Mouse (Mus musculus): Measurements from ENCODE around the gene Mc1r. TPM values are rescaled to one million over a fixed set of nuclear protein-coding genes. Genes with fewer than 3 reads are reported as not detected.
"Not testable (repeated sequence)": the region's sequence is repeated elsewhere in the genome, so short reads cannot be mapped to it uniquely, and the experiment has no call there.

Gene Mc1r
- polyA plus RNA-seq, 1 experiment from 2014 or later, result not detected

DNA sequence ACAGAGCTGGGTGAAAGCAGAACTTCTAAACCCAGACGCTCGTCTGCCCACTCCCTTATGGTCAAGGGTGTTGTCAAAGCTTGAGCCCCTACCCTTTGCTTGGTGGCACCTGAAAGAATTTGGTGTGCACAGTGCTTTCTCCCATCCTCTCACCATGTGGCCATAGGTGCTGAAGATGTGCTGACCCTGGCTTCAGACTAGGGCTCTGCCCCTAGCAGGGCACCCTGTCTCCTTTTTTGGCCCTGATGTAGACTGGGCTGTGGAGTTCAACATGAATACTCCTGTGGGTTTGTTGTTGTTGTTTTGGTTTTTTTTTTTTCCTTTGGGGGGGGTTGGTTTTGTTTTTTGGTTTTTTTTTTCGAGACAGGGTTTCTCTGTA, 15.9 kb downstream of the Mc1r start:
- Histone ChIP-seq H3K4me2 (peak overlapping the region; percentile 66; the same call in 1 of the 2 replicates), H3K36me3 (no peaks in the 10 kb centered on the region), H3K27ac (ENCODE audit: poor library complexity, severe bottlenecking) (no peak overlapping the region), H3K27me3 (replicated peaks) (peaks cover 16% of the 10 kb centered on the region), H3K4me3 (no peak overlapping the region), H3K4me1 (replicated peaks) (peaks cover 4% of the 10 kb centered on the region; the same call in 1 of the 2 replicates), H3K9me3 (replicated peaks) (peaks cover 15% of the 10 kb centered on the region), H3K9ac (no peak overlapping the region)
- WGBS, result 9% methylated on average over 3 of the region's 3 CpGs
- ATAC-seq (ENCODE audit: insufficient number of reproducible peaks, low FRiP score), result no peak

DNA sequence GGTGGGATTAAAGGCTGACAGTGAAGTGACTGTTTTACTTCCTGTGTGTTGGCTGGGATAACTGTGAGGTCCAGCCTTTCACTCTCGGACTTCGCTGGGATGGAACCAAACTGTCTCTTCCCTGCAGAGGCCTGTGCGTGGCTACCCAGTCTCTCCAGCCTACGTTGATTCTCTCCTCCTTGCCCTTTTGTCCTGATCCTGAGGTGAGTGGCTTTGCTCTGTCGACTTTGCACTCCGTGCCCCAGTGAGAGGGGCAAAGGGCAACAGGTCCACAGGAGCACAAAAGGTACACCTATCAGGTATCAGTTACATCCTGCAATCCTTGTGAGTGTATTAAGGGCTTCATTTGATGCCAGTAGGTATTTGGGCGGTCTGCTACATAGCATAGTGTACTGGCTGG, 16.5 kb downstream of the Mc1r start, which contains the start of gene Def8:
Def8 (plus strand) TSS at position 87 of the 400 bp plus-strand sequence.
- H3K4me3 ChIP-seq, result peak within 1 kb of the TSS; percentile 37
- H3K9me3 ChIP-seq (replicated peaks), result peaks cover 22% of the 10 kb centered on the region
- peak within 1 kb of the TSS; percentile 66 for H3K4me2 ChIP-seq
- peak within 1 kb of the TSS; percentile 49; the same call in 1 of the 2 replicates for H3K9ac ChIP-seq
- peaks cover 4% of the 10 kb centered on the region; the same call in 1 of the 2 replicates for H3K4me1 ChIP-seq (replicated peaks)
- WGBS, result 71% methylated on average over 7 of the region's 7 CpGs
- peaks cover 16% of the 10 kb centered on the region for H3K27me3 ChIP-seq (replicated peaks)
- H3K27ac ChIP-seq (ENCODE audit: poor library complexity, severe bottlenecking), result no peak within 1 kb of the TSS
- no peaks in the 10 kb centered on the region for H3K36me3 ChIP-seq
- ATAC-seq (ENCODE audit: insufficient number of reproducible peaks, low FRiP score), result no peak

- Histone ChIP-seq H3K9me3 (replicated peaks) (peaks cover 50% of the 10 kb centered on the region), H3K27ac (ENCODE audit: poor library complexity, severe bottlenecking) (no peak overlapping the region), H3K4me1 (replicated peaks) (peaks cover 4% of the 10 kb centered on the region; the same call in 1 of the 2 replicates), H3K27me3 (replicated peaks) (no peaks in the 10 kb centered on the region), H3K4me2 (no peak overlapping the region), H3K4me3 (no peak overlapping the region), H3K36me3 (no peaks in the 10 kb centered on the region), H3K9ac (no peak overlapping the region)
- WGBS, result 93% methylated on average over 27 of the region's 27 CpGs
- no peak for ATAC-seq (ENCODE audit: insufficient number of reproducible peaks, low FRiP score)
Observed at GRCm38 (mm10) chr8:123426511-123427509, 19.9 kb downstream of the Mc1r start.

DNA sequence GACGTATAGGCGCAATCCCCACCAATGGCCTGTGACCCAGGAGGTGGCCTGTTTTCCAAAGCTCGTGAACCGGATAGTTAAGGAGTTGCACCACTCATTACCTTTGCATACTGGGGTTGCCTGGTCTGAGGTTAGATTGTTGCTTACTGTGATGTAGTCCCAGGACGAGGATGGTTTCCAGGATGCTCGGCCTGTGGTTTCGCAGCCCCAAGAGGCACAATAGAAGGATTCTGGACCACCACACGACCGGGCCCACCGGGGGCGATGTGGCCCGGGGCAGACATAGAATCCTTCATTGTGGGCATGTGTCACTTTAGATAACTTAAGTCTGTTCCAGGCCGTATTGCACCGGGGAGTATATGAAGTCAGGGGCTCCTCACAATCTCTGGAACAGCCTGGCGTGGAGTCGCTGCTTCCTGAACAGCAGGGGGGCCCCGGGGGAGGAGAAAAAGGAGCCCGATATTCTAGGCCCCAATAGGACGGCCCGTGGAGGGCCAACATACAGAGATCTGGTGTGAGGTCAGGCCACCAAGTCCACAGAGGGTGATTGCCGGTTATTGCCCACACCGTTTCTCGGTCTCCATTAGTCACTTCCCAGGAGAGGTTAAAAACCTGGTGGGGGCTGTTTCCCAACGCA, 20.9 kb downstream of the Mc1r start:
- WGBS, result 93% methylated on average over 24 of the region's 24 CpGs
- Histone ChIP-seq H3K4me1 (replicated peaks) (no peaks in the 10 kb centered on the region), H3K27me3 (replicated peaks) (no peaks in the 10 kb centered on the region), H3K27ac (ENCODE audit: poor library complexity, severe bottlenecking) (no peak overlapping the region), H3K9ac (no peak overlapping the region), H3K36me3 (no peaks in the 10 kb centered on the region), H3K9me3 (replicated peaks) (peaks cover 59% of the 10 kb centered on the region), H3K4me3 (no peak overlapping the region), H3K4me2 (no peak overlapping the region)
- no peak for ATAC-seq (ENCODE audit: insufficient number of reproducible peaks, low FRiP score)

DNA sequence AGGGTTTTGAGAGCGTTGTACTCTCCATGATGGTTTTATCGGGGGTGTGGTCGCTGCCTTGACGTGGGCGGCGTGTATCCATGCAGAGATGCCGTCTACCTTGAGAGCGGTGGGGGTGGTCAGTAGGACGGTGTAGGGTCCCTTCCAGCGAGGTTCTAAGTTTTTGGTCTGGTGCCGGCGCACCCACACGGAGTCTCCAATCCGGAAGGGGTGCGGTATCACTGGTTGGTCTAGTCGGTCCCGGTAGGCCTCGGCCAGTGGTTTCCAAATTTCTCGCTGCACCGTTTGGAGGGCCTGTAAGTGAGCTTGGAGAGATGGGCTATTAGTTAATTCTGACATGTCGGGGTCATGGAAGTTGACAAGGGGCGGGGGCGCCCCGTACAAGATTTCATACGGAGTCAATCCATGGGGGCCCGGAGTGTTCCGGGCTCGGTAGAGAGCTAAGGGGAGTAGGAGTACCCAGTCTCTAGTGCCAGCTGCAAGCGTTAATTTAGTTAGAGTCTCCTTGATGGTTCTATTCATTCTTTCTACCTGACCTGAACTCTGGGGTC, 21.5 kb downstream of the Mc1r start:
- Histone ChIP-seq H3K4me3 (no peak overlapping the region), H3K9ac (no peak overlapping the region), H3K27ac (ENCODE audit: poor library complexity, severe bottlenecking) (no peak overlapping the region), H3K4me2 (no peak overlapping the region), H3K9me3 (replicated peaks) (peaks cover 66% of the 10 kb centered on the region), H3K36me3 (no peaks in the 10 kb centered on the region), H3K27me3 (replicated peaks) (no peaks in the 10 kb centered on the region), H3K4me1 (replicated peaks) (no peaks in the 10 kb centered on the region)
- WGBS, result 95% methylated on average over 29 of the region's 29 CpGs
- ATAC-seq (ENCODE audit: insufficient number of reproducible peaks, low FRiP score), result no peak

DNA sequence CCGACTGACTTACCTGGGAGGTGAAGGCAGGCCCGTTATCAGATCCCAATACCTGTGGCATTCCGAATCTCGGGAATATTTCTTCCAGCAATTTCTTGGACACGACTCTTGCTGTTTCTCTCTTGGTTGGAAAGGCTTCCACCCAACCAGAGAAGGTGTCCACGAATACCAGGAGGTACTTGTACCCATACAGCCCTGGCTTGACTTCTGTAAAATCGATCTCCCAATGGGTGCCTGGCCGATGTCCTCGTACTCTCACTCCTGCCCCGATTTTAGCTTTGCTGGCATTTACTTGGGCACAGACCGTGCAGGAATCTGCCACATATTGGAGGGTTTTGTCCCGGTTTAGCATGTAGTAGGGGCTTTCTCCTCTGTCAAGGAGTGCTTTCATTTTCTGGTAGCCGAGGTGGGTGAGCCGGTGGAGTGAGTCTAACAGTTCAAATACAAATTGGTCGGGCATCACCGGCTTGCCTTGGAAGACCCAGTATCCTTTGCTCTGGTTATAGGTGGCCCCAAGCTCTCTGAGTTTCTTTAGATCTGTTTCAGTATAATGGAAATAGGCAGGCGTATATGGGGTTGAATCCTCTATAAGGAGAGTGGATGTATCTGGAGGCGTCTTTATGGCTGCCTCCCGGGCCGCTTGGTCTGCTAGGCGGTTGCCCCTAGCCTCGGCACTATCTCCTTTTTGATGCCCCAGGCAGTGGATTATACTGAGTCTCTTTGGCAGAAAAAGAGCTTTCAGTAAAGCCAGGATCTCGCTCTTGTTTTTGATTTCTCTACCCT, 22.2 kb downstream of the Mc1r start:
- Histone ChIP-seq H3K36me3 (no peaks in the 10 kb centered on the region), H3K27me3 (replicated peaks) (no peaks in the 10 kb centered on the region), H3K9me3 (replicated peaks) (peaks cover 69% of the 10 kb centered on the region), H3K4me2 (no peak overlapping the region), H3K4me3 (no peak overlapping the region), H3K27ac (ENCODE audit: poor library complexity, severe bottlenecking) (no peak overlapping the region), H3K4me1 (replicated peaks) (no peaks in the 10 kb centered on the region), H3K9ac (no peak overlapping the region)
- WGBS, result 93% methylated on average over 23 of the region's 23 CpGs
- no peak for ATAC-seq (ENCODE audit: insufficient number of reproducible peaks, low FRiP score)

- H3K4me1 ChIP-seq (replicated peaks); H3K27me3 ChIP-seq (replicated peaks); H3K36me3 ChIP-seq; H3K4me3 ChIP-seq; H3K27ac ChIP-seq (ENCODE audit: poor library complexity, severe bottlenecking); H3K9ac ChIP-seq; ATAC-seq (ENCODE audit: insufficient number of reproducible peaks, low FRiP score); H3K4me2 ChIP-seq: not testable (repeated sequence)
- WGBS, result 91% methylated on average over 15 of the region's 15 CpGs
- peaks cover 69% of the 10 kb centered on the region for H3K9me3 ChIP-seq (replicated peaks)
Observed at GRCm38 (mm10) chr8:123429722-123430013, 22.8 kb downstream of the Mc1r start.

DNA sequence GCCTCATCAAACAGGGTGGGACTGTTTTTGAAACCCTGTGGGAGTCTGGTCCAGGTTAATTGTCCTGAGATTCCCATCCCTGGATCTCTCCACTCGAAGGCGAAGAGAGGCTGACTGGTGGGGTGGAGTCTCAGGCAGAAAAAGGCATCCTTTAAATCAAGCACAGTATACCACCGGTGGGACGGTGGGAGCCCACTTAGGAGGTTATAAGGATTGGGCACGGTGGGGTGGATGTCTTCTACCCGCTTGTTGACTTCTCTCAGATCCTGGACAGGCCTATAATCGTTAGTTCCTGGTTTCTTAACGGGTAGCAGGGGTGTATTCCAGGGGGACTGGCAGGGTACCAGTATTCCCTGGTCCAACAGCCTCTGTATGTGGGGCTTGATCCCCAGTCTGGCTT, 24.0 kb downstream of the Mc1r start:
- WGBS, result 84% methylated on average over 8 of the region's 8 CpGs
- not testable (repeated sequence) for H3K36me3 ChIP-seq

GRCm38 (mm10) chr8:123431616-123432365, 24.9 kb downstream of the Mc1r start:
- Histone ChIP-seq H3K4me2 (no peak overlapping the region), H3K27me3 (replicated peaks) (no peaks in the 10 kb centered on the region), H3K4me3 (no peak overlapping the region), H3K9me3 (replicated peaks) (peaks cover 64% of the 10 kb centered on the region), H3K9ac (no peak overlapping the region), H3K4me1 (replicated peaks) (no peaks in the 10 kb centered on the region), H3K27ac (ENCODE audit: poor library complexity, severe bottlenecking) (no peak overlapping the region), H3K36me3 (no peaks in the 10 kb centered on the region)
- WGBS, result 92% methylated on average over 25 of the region's 25 CpGs
- ATAC-seq (ENCODE audit: insufficient number of reproducible peaks, low FRiP score), result no peak

More for the DNA sequence above, 24.0 kb downstream of the Mc1r start:
- not testable (repeated sequence) for H3K27me3 ChIP-seq (replicated peaks); H3K4me2 ChIP-seq; H3K4me3 ChIP-seq; H3K9ac ChIP-seq; H3K4me1 ChIP-seq (replicated peaks); H3K27ac ChIP-seq (ENCODE audit: poor library complexity, severe bottlenecking); ATAC-seq (ENCODE audit: insufficient number of reproducible peaks, low FRiP score)
- H3K9me3 ChIP-seq (replicated peaks), result peaks cover 69% of the 10 kb centered on the region

DNA sequence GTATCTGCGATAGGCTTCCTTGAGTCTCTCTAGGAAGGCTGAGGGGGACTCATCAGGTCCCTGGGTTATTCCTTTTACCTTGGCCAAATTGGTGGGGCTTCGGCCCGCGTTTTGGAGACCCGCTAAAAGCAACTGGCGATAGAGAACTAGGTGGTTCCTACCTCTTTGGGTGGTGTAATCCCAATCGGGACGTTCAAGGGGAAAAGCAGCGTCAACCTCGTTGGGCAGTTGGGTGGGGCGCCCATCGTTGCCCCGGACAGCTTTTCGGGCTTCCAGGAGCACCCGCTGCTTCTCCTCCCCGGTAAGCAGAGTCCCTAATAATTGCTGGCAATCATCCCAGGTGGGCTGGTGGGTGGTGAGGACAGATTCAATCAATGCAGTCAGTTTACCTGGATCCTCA, 25.5 kb downstream of the Mc1r start:
- no peaks in the 10 kb centered on the region for H3K4me1 ChIP-seq (replicated peaks)
- 92% methylated on average over 16 of the region's 16 CpGs for WGBS
- ATAC-seq (ENCODE audit: insufficient number of reproducible peaks, low FRiP score), result no peak
- no peak overlapping the region for H3K27ac ChIP-seq (ENCODE audit: poor library complexity, severe bottlenecking)
- H3K4me2 ChIP-seq, result no peak overlapping the region
- H3K4me3 ChIP-seq, result no peak overlapping the region
- H3K36me3 ChIP-seq, result no peaks in the 10 kb centered on the region
- H3K9me3 ChIP-seq (replicated peaks), result peaks cover 63% of the 10 kb centered on the region
- H3K27me3 ChIP-seq (replicated peaks), result no peaks in the 10 kb centered on the region
- no peak overlapping the region for H3K9ac ChIP-seq

Data from heart, embryonic 12.5 days (tissue).